Mouse (Mus musculus): ENCODE data around the gene Thada. TPM values are rescaled to one million over a fixed set of nuclear protein-coding genes. Genes with fewer than 3 reads are reported as not detected.

Thada gene
- polyA plus RNA-seq, 1 experiment from 2014 or later = 2.3 TPM

- Histone ChIP-seq H3K4me2 (replicated peaks; ENCODE audit: low read depth, low read length) (no peak overlapping the region), H3K4me3 (ENCODE audit: low read depth, low read length) (no peak overlapping the region), H3K4me1 (ENCODE audit: insufficient read depth, low read depth, low read length) (peaks cover 11% of the 10 kb centered on the region; the same call in 1 of the 2 replicates), H3K36me3 (ENCODE audit: insufficient read depth, low read length) (no peaks in the 10 kb centered on the region), H3K27me3 (replicated peaks; ENCODE audit: insufficient read depth, low read length) (no peaks in the 10 kb centered on the region), H3K27ac (ENCODE audit: low read length) (no peak overlapping the region), H3K9me3 (ENCODE audit: low read length) (no peaks in the 10 kb centered on the region), H3K9ac (replicated peaks; ENCODE audit: low read depth) (no peak overlapping the region)
- WGBS = 52% methylated on average over 6 of the region's 6 CpGs
- peak; percentile 62; the same call in 1 of the 2 replicates for ATAC-seq
- peak; percentile 24 for DNase-seq (ENCODE audit: low spot score)
- no peak for TF ChIP-seq EP300 (IDR thresholded peaks at IDR 0.05)
- no peak for TF ChIP-seq CTCF (IDR thresholded peaks at IDR 0.05)
Observed at GRCm38 (mm10) chr17:84372411-84373045, 93.5 kb downstream of the Thada start.

GRCm38 (mm10) chr17:84370385-84370784 lies 95.6 kb downstream of the Thada start:
- H3K9ac ChIP-seq (replicated peaks; ENCODE audit: low read depth) = no peak overlapping the region
- H3K4me1 ChIP-seq (ENCODE audit: insufficient read depth, low read depth, low read length) = peaks cover 17% of the 10 kb centered on the region
- H3K4me2 ChIP-seq (replicated peaks; ENCODE audit: low read depth, low read length) = no peak overlapping the region
- WGBS = 79% methylated on average over 5 of the region's 5 CpGs
- H3K27me3 ChIP-seq (replicated peaks; ENCODE audit: insufficient read depth, low read length) = no peaks in the 10 kb centered on the region
- no peak overlapping the region for H3K27ac ChIP-seq (ENCODE audit: low read length)
- no peak for DNase-seq (ENCODE audit: low spot score)
- ATAC-seq = no peak
- no peaks in the 10 kb centered on the region for H3K9me3 ChIP-seq (ENCODE audit: low read length)
- H3K36me3 ChIP-seq (ENCODE audit: insufficient read depth, low read length) = no peaks in the 10 kb centered on the region
- no peak overlapping the region for H3K4me3 ChIP-seq (ENCODE audit: low read depth, low read length)
- TF ChIP-seq EP300 (IDR thresholded peaks at IDR 0.05) (no peak), CTCF (IDR thresholded peaks at IDR 0.05) (no peak)

GRCm38 (mm10) chr17:84369769-84370168 lies 96.2 kb downstream of the Thada start:
- TF ChIP-seq EP300 (IDR thresholded peaks at IDR 0.05) = no peak
- no peak for TF ChIP-seq CTCF (IDR thresholded peaks at IDR 0.05)
- Histone ChIP-seq H3K9me3 (ENCODE audit: low read length) (no peaks in the 10 kb centered on the region), H3K27ac (ENCODE audit: low read length) (no peak overlapping the region), H3K4me2 (replicated peaks; ENCODE audit: low read depth, low read length) (no peak overlapping the region), H3K27me3 (replicated peaks; ENCODE audit: insufficient read depth, low read length) (no peaks in the 10 kb centered on the region), H3K4me3 (ENCODE audit: low read depth, low read length) (no peak overlapping the region), H3K36me3 (ENCODE audit: insufficient read depth, low read length) (no peaks in the 10 kb centered on the region), H3K4me1 (ENCODE audit: insufficient read depth, low read depth, low read length) (peaks cover 18% of the 10 kb centered on the region), H3K9ac (replicated peaks; ENCODE audit: low read depth) (no peak overlapping the region)
- WGBS = 66% methylated on average over 3 of the region's 3 CpGs
- DNase-seq (ENCODE audit: low spot score) (no peak), ATAC-seq (no peak)

- peaks cover 30% of the 10 kb centered on the region for H3K4me1 ChIP-seq (ENCODE audit: insufficient read depth, low read depth, low read length)
- DNase-seq (ENCODE audit: low spot score) (peak; percentile 29), ATAC-seq (no peak)
- WGBS = 51% methylated on average over 11 of the region's 11 CpGs
- no peaks in the 10 kb centered on the region for H3K9me3 ChIP-seq (ENCODE audit: low read length)
- no peak overlapping the region for H3K4me3 ChIP-seq (ENCODE audit: low read depth, low read length)
- H3K27ac ChIP-seq (ENCODE audit: low read length) = peak overlapping the region; percentile 39
- no peak overlapping the region for H3K4me2 ChIP-seq (replicated peaks; ENCODE audit: low read depth, low read length)
- no peaks in the 10 kb centered on the region for H3K36me3 ChIP-seq (ENCODE audit: insufficient read depth, low read length)
- H3K27me3 ChIP-seq (replicated peaks; ENCODE audit: insufficient read depth, low read length) = no peaks in the 10 kb centered on the region
- no peak overlapping the region for H3K9ac ChIP-seq (replicated peaks; ENCODE audit: low read depth)
- TF ChIP-seq CTCF (IDR thresholded peaks at IDR 0.05) (no peak), EP300 (IDR thresholded peaks at IDR 0.05) (no peak)
Observed at GRCm38 (mm10) chr17:84368213-84369014, 97.6 kb downstream of the Thada start.

GRCm38 (mm10) chr17:84367663-84368062 lies 98.3 kb downstream of the Thada start:
- H3K27me3 ChIP-seq (replicated peaks; ENCODE audit: insufficient read depth, low read length) = no peaks in the 10 kb centered on the region
- peak overlapping the region; percentile 39 for H3K27ac ChIP-seq (ENCODE audit: low read length)
- H3K9ac ChIP-seq (replicated peaks; ENCODE audit: low read depth) = no peak overlapping the region
- DNase-seq (ENCODE audit: low spot score) = peak; percentile 86
- TF ChIP-seq CTCF (IDR thresholded peaks at IDR 0.05) (peak; percentile 48), EP300 (IDR thresholded peaks at IDR 0.05) (peak; percentile 60)
- peak; percentile 46 for ATAC-seq
- WGBS = 41% methylated on average over 3 of the region's 3 CpGs
- no peak overlapping the region for H3K4me3 ChIP-seq (ENCODE audit: low read depth, low read length)
- no peaks in the 10 kb centered on the region for H3K9me3 ChIP-seq (ENCODE audit: low read length)
- peaks cover 34% of the 10 kb centered on the region for H3K4me1 ChIP-seq (ENCODE audit: insufficient read depth, low read depth, low read length)
- H3K36me3 ChIP-seq (ENCODE audit: insufficient read depth, low read length) = no peaks in the 10 kb centered on the region
- no peak overlapping the region for H3K4me2 ChIP-seq (replicated peaks; ENCODE audit: low read depth, low read length)

- Histone ChIP-seq H3K36me3 (ENCODE audit: insufficient read depth, low read length) (no peaks in the 10 kb centered on the region), H3K9ac (replicated peaks; ENCODE audit: low read depth) (no peak overlapping the region), H3K27ac (ENCODE audit: low read length) (peak overlapping the region; percentile 77), H3K4me1 (ENCODE audit: insufficient read depth, low read depth, low read length) (peaks cover 33% of the 10 kb centered on the region), H3K4me2 (replicated peaks; ENCODE audit: low read depth, low read length) (no peak overlapping the region), H3K27me3 (replicated peaks; ENCODE audit: insufficient read depth, low read length) (no peaks in the 10 kb centered on the region), H3K4me3 (ENCODE audit: low read depth, low read length) (no peak overlapping the region), H3K9me3 (ENCODE audit: low read length) (no peaks in the 10 kb centered on the region)
- peak; percentile 73 for ATAC-seq
- WGBS = 27% methylated on average over 6 of the region's 6 CpGs
- TF ChIP-seq CTCF (IDR thresholded peaks at IDR 0.05) = no peak
- TF ChIP-seq EP300 (IDR thresholded peaks at IDR 0.05) = 0 out of 2 replicates have a peak, but pooled peaks have one; percentile 65
- peak; percentile 88 for DNase-seq (ENCODE audit: low spot score)
Observed at GRCm38 (mm10) chr17:84365791-84366301, 100.2 kb downstream of the Thada start.
